Mouse (Mus musculus) MEL (cell line): ENCODE measurements around the gene Fbl. TPM values are rescaled to one million over a fixed set of nuclear protein-coding genes. Genes with fewer than 3 reads are reported as not detected.

Source experiments
- DNase-seq: peaks from one replicate; pipeline ENCODE4 v3.0.0; 2011; ENCODE audit warnings: low read depth, low spot score
- H3K27ac ChIP-seq: 2 replicates; pipeline ENCODE4 v1.5.1; 2012; ENCODE audit warnings: low read depth, mild to moderate bottlenecking, control low read depth, low read length, moderate library complexity; ENCODE audit not compliant: control insufficient read depth
- H3K27me3 ChIP-seq, 2 experiments: fragments of 150-350 bp in 1 of 2; sonication (generic) in 1 of 2; 2 replicates each; pipeline ENCODE4 v1.6.1; 2012; ENCODE audit warnings: low read length in 2 of 2, mild to moderate bottlenecking in 2 of 2, improper control_type of control experiment in 1 of 2, moderate library complexity in 1 of 2; ENCODE audit not compliant: insufficient read depth in 2 of 2, control insufficient read depth in 1 of 2
- H3K36me3 ChIP-seq, 2 experiments: 2 replicates each; pipeline ENCODE4 v1.6.1; 2012 to 2014; ENCODE audit warnings: low read length in 2 of 2, improper control_type of control experiment in 1 of 2, inconsistent platforms in 1 of 2, mild to moderate bottlenecking in 1 of 2; ENCODE audit not compliant: insufficient read depth in 2 of 2, control insufficient read depth in 1 of 2
- H3K4me1 ChIP-seq, 2 experiments: fragments of 150-350 bp in 1 of 2; sonication (generic) in 1 of 2; 2 replicates each; pipeline ENCODE4 v1.6.1; 2012; ENCODE audit warnings: low read length in 2 of 2, improper control_type of control experiment in 1 of 2, mild to moderate bottlenecking in 1 of 2; ENCODE audit not compliant: insufficient read depth in 2 of 2, control insufficient read depth in 1 of 2
- H3K4me3 ChIP-seq, 2 experiments: fragments of 150-350 bp in 1 of 2; sonication (generic) in 1 of 2; 2 replicates each; pipeline ENCODE4 v1.5.1; 2012; ENCODE audit warnings: low read depth in 2 of 2, low read length in 2 of 2, mild to moderate bottlenecking in 2 of 2, moderate library complexity in 2 of 2, control low read depth in 1 of 2, improper control_type of control experiment in 1 of 2; ENCODE audit not compliant: control insufficient read depth in 1 of 2, insufficient read depth in 1 of 2
- H3K79me2 ChIP-seq: 2 replicates; pipeline ENCODE4 v1.6.1; 2012; ENCODE audit warnings: mild to moderate bottlenecking, low read length, moderate library complexity; ENCODE audit not compliant: control insufficient read depth, poor library complexity, insufficient read depth
- H3K9ac ChIP-seq: 2 replicates; pipeline ENCODE4 v1.6.1; 2012; ENCODE audit warnings: low read depth, mild to moderate bottlenecking, control low read depth, low read length, moderate library complexity; ENCODE audit not compliant: control insufficient read depth, poor library complexity, severe bottlenecking
- H3K9me3 ChIP-seq: fragments of 150-350 bp; sonication (generic); replicated peaks from 2 replicates; pipeline ENCODE4 v1.6.1; 2012; ENCODE audit warnings: mild to moderate bottlenecking, low read length, improper control_type of control experiment, moderate library complexity; ENCODE audit not compliant: insufficient read depth
- BHLHE40 ChIP-seq: IDR thresholded peaks from 2 replicates; pipeline ENCODE4 v1.6.1; 2012; ENCODE audit warnings: low read depth, mild to moderate bottlenecking, inconsistent platforms, low read length, improper control_type of control experiment, borderline replicate concordance
- CHD1 ChIP-seq: IDR thresholded peaks from 2 replicates; pipeline ENCODE4 v1.6.1; 2012; ENCODE audit warnings: low read depth, mild to moderate bottlenecking, inconsistent platforms, low read length, improper control_type of control experiment
- GABPA ChIP-seq: IDR thresholded peaks from 2 replicates; pipeline ENCODE4 v1.6.1; 2012; ENCODE audit warnings: low read depth, mild to moderate bottlenecking, inconsistent platforms, low read length, improper control_type of control experiment, moderate library complexity
- HCFC1 ChIP-seq: IDR thresholded peaks from 2 replicates; pipeline ENCODE4 v1.6.1; 2012; ENCODE audit warnings: low read depth, mild to moderate bottlenecking, inconsistent platforms, low read length, improper control_type of control experiment, moderate library complexity
- KAT2A ChIP-seq: conservative IDR thresholded peaks from 2 replicates; pipeline ENCODE4 v1.6.1; 2012; ENCODE audit warnings: low read depth, low read length, improper control_type of control experiment, inconsistent platforms
- MAX ChIP-seq: IDR thresholded peaks from 2 replicates; pipeline ENCODE4 v1.6.1; 2011; ENCODE audit warnings: low read length, improper control_type of control experiment
- MAZ ChIP-seq: IDR thresholded peaks from 2 replicates; pipeline ENCODE4 v1.6.1; 2012; ENCODE audit warnings: low read depth, mild to moderate bottlenecking, inconsistent platforms, low read length, improper control_type of control experiment
- MXI1 ChIP-seq: IDR thresholded peaks from 2 replicates; pipeline ENCODE4 v1.6.1; 2011; ENCODE audit warnings: mild to moderate bottlenecking, low read depth, low read length, improper control_type of control experiment
- MYC ChIP-seq: IDR thresholded peaks from 2 replicates; pipeline ENCODE4 v1.6.1; 2011; ENCODE audit warnings: low read depth, mild to moderate bottlenecking, low read length, improper control_type of control experiment, moderate library complexity
- POLR2A ChIP-seq, 2 experiments: IDR thresholded peaks; 2 replicates each; pipeline ENCODE4 v1.6.1; 2011 to 2012; ENCODE audit warnings: low read length in 2 of 2, mild to moderate bottlenecking in 2 of 2, control low read depth in 1 of 2, improper control_type of control experiment in 1 of 2, low read depth in 1 of 2, moderate library complexity in 1 of 2; ENCODE audit not compliant: control insufficient read depth in 1 of 2, insufficient read depth in 1 of 2, poor library complexity in 1 of 2
- RAD21 ChIP-seq: IDR thresholded peaks from 2 replicates; pipeline ENCODE4 v1.6.1; 2011; ENCODE audit warnings: mild to moderate bottlenecking, low read depth, low read length, improper control_type of control experiment
- RCOR1 ChIP-seq: IDR thresholded peaks from 2 replicates; pipeline ENCODE4 v1.6.1; 2012; ENCODE audit warnings: low read depth, mild to moderate bottlenecking, inconsistent platforms, low read length, improper control_type of control experiment
- SMC3 ChIP-seq: IDR thresholded peaks from 2 replicates; pipeline ENCODE4 v1.6.1; 2011; ENCODE audit warnings: low read depth, low read length, improper control_type of control experiment
- TAL1 ChIP-seq: IDR thresholded peaks from 2 replicates; pipeline ENCODE4 v1.6.1; 2012; ENCODE audit warnings: mild to moderate bottlenecking, inconsistent platforms, low read length, moderate library complexity, mixed read lengths
- USF1 ChIP-seq: IDR thresholded peaks from 2 replicates; pipeline ENCODE4 v1.6.1; 2014; ENCODE audit warnings: low read depth, mild to moderate bottlenecking, inconsistent platforms, low read length, improper control_type of control experiment, moderate library complexity
- ZC3H11A ChIP-seq: IDR thresholded peaks from 2 replicates; pipeline ENCODE4 v1.6.1; 2012; ENCODE audit warnings: low read depth, mild to moderate bottlenecking, inconsistent platforms, low read length, improper control_type of control experiment
- ZNF384 ChIP-seq: IDR thresholded peaks from 2 replicates; pipeline ENCODE4 v1.6.1; 2012; ENCODE audit warnings: low read depth, mild to moderate bottlenecking, inconsistent platforms, low read length, improper control_type of control experiment
- polyA plus RNA-seq, 2 experiments: library from polyadenylated mRNA; stranded (reverse) in 1 of 2; unstranded in 1 of 2; fragments of >175 nt in 1 of 2; fragments of >200 nt in 1 of 2; gene quantifications; 2 replicates each; pipeline versions ENCODE4 v1.2.1 to v1.2.4; 2012; ENCODE audit warnings: low replicate concordance in 2 of 2, low read depth in 1 of 2; ENCODE audit not compliant: insufficient read length in 2 of 2, insufficient read depth in 1 of 2, missing spikeins in 1 of 2
- total RNA-seq: library from RNA; depleted of rRNA; stranded (reverse); fragments of 300-350 nt; gene quantifications from 2 replicates; pipeline ENCODE4 v1.2.3, GENCODE M21; 2012

Fbl gene
- total and polyA plus RNA-seq, 3 experiments: 262 to 819 TPM; not detected in 1

- DNase-seq: peak; percentile 31
- H3K27me3 ChIP-seq: no peaks in the 10 kb centered on the region
- peaks cover 7% of the 10 kb centered on the region; the same call in 1 of the 2 replicates for H3K79me2 ChIP-seq
- H3K27ac ChIP-seq: no peak overlapping the region
- H3K4me1 ChIP-seq: no peaks in the 10 kb centered on the region
- no peak overlapping the region for H3K9ac ChIP-seq
- H3K4me3 ChIP-seq: no peak overlapping the region
- H3K9me3 ChIP-seq: no peaks in the 10 kb centered on the region
- peaks cover 0 to 14% of the 10 kb centered on the region in 2 experiments; a peak in 2 of 4 replicates for H3K36me3 ChIP-seq
- TF ChIP-seq MAZ (no peak), MXI1 (no peak), MYC (no peak), BHLHE40 (no peak), CHD1 (no peak)
These were observed 10.3 kb downstream of the Fbl start for GRCm38 (mm10) chr7:28179741-28180377.

- Histone ChIP-seq H3K4me3 (no peak overlapping the region), H3K27me3 (no peaks in the 10 kb centered on the region), H3K9me3 (no peaks in the 10 kb centered on the region)
- TF ChIP-seq KAT2A (no peak), MXI1 (no peak), RAD21 (no peak), HCFC1 (no peak), TAL1 (no peak), POLR2A (IDR thresholded peaks at IDR 0.05; ENCODE audit: control insufficient read depth in 1 of 2, insufficient read depth in 1 of 2, low read depth in 1 of 2, low read length in 2 of 2, poor library complexity in 1 of 2) (no peak; a peak in 1 of 4 replicates), MAX (no peak), MYC (no peak), RCOR1 (no peak), CHD1 (no peak), ZC3H11A (no peak), GABPA (no peak), ZNF384 (no peak), USF1 (no peak), SMC3 (no peak)
- TF ChIP-seq, all 39 proteins: peak for 0
- Histone ChIP-seq H3K79me2 (0 out of 2 replicates have a peak, but pooled peaks cover 1% of the 10 kb centered on the region), H3K27ac (no peak overlapping the region), H3K9ac (no peak overlapping the region), H3K36me3 (peaks cover 0 to 10% of the 10 kb centered on the region in 2 experiments; a peak in 2 of 4 replicates), H3K4me1 (no peaks in the 10 kb centered on the region)
- no peak for DNase-seq
These were observed 11.4 kb downstream of the Fbl start for GRCm38 (mm10) chr7:28180890-28181289.
